Mouse (Mus musculus): ENCODE data around the gene Cacna1c. TPM values are rescaled to one million over a fixed set of nuclear protein-coding genes. Genes with fewer than 3 reads are reported as not detected.

The Cacna1c gene
- polyA plus RNA-seq, 1 experiment, result 1.3 TPM

- H3K4me1 ChIP-seq, result no peaks in the 10 kb centered on the region
- H3K27me3 ChIP-seq (replicated peaks), result peaks cover 37% of the 10 kb centered on the region
- no peak overlapping the region for H3K4me3 ChIP-seq (replicated peaks)
- H3K36me3 ChIP-seq (replicated peaks; ENCODE audit: low read length), result no peaks in the 10 kb centered on the region
- H3K9me3 ChIP-seq, result no peaks in the 10 kb centered on the region
- TF ChIP-seq FLI1 (IDR thresholded peaks at IDR 0.05; ENCODE audit: low read length) (no peak), GATA1 (IDR thresholded peaks at IDR 0.05; ENCODE audit: borderline replicate concordance, low read length) (no peak)
These were observed 260.4 kb downstream of the Cacna1c start for GRCm38 (mm10) chr6:118935520-118936415.

GRCm38 (mm10) chr6:118934243-118934902, 261.8 kb downstream of the Cacna1c start:
- Histone ChIP-seq H3K36me3 (replicated peaks; ENCODE audit: low read length) (no peaks in the 10 kb centered on the region), H3K27me3 (replicated peaks) (peaks cover 38% of the 10 kb centered on the region), H3K4me1 (no peaks in the 10 kb centered on the region), H3K4me3 (replicated peaks) (no peak overlapping the region), H3K9me3 (no peaks in the 10 kb centered on the region)
- no peak for TF ChIP-seq FLI1 (IDR thresholded peaks at IDR 0.05; ENCODE audit: low read length)
- no peak for TF ChIP-seq GATA1 (IDR thresholded peaks at IDR 0.05; ENCODE audit: borderline replicate concordance, low read length)

- no peaks in the 10 kb centered on the region for H3K36me3 ChIP-seq (replicated peaks; ENCODE audit: low read length)
- H3K9me3 ChIP-seq, result no peaks in the 10 kb centered on the region
- no peaks in the 10 kb centered on the region for H3K4me1 ChIP-seq
- H3K27me3 ChIP-seq (replicated peaks), result peaks cover 39% of the 10 kb centered on the region
- TF ChIP-seq FLI1 (IDR thresholded peaks at IDR 0.05; ENCODE audit: low read length) (no peak), GATA1 (IDR thresholded peaks at IDR 0.05; ENCODE audit: borderline replicate concordance, low read length) (no peak)
- no peak overlapping the region for H3K4me3 ChIP-seq (replicated peaks)
These were observed 263.1 kb downstream of the Cacna1c start for GRCm38 (mm10) chr6:118933017-118933594.

- H3K4me1 ChIP-seq, result no peaks in the 10 kb centered on the region
- TF ChIP-seq GATA1 (IDR thresholded peaks at IDR 0.05; ENCODE audit: borderline replicate concordance, low read length), result no peak
- TF ChIP-seq FLI1 (IDR thresholded peaks at IDR 0.05; ENCODE audit: low read length), result no peak
- H3K9me3 ChIP-seq, result no peaks in the 10 kb centered on the region
- no peaks in the 10 kb centered on the region for H3K36me3 ChIP-seq (replicated peaks; ENCODE audit: low read length)
- H3K4me3 ChIP-seq (replicated peaks), result no peak overlapping the region
- peaks cover 43% of the 10 kb centered on the region for H3K27me3 ChIP-seq (replicated peaks)
These were observed 264.1 kb downstream of the Cacna1c start for GRCm38 (mm10) chr6:118932002-118932700.

GRCm38 (mm10) chr6:118926669-118927068, 269.5 kb downstream of the Cacna1c start:
- Histone ChIP-seq H3K4me1 (peaks cover 6% of the 10 kb centered on the region), H3K9me3 (no peaks in the 10 kb centered on the region), H3K4me3 (replicated peaks) (no peak overlapping the region), H3K27me3 (replicated peaks) (peaks cover 49% of the 10 kb centered on the region), H3K36me3 (replicated peaks; ENCODE audit: low read length) (no peaks in the 10 kb centered on the region)
- TF ChIP-seq GATA1 (IDR thresholded peaks at IDR 0.05; ENCODE audit: borderline replicate concordance, low read length) (no peak), FLI1 (IDR thresholded peaks at IDR 0.05; ENCODE audit: low read length) (no peak)

- no peaks in the 10 kb centered on the region for H3K9me3 ChIP-seq
- peaks cover 6% of the 10 kb centered on the region for H3K4me1 ChIP-seq
- no peak overlapping the region for H3K4me3 ChIP-seq (replicated peaks)
- no peaks in the 10 kb centered on the region for H3K36me3 ChIP-seq (replicated peaks; ENCODE audit: low read length)
- TF ChIP-seq FLI1 (IDR thresholded peaks at IDR 0.05; ENCODE audit: low read length), result no peak
- no peak for TF ChIP-seq GATA1 (IDR thresholded peaks at IDR 0.05; ENCODE audit: borderline replicate concordance, low read length)
- H3K27me3 ChIP-seq (replicated peaks), result peaks cover 46% of the 10 kb centered on the region
These were observed 271.8 kb downstream of the Cacna1c start for GRCm38 (mm10) chr6:118924426-118924825.

- H3K27me3 ChIP-seq (replicated peaks), result peaks cover 42% of the 10 kb centered on the region
- H3K4me1 ChIP-seq, result peaks cover 6% of the 10 kb centered on the region
- no peaks in the 10 kb centered on the region for H3K36me3 ChIP-seq (replicated peaks; ENCODE audit: low read length)
- H3K4me3 ChIP-seq (replicated peaks), result no peak overlapping the region
- no peaks in the 10 kb centered on the region for H3K9me3 ChIP-seq
- TF ChIP-seq FLI1 (IDR thresholded peaks at IDR 0.05; ENCODE audit: low read length) (no peak), GATA1 (IDR thresholded peaks at IDR 0.05; ENCODE audit: borderline replicate concordance, low read length) (no peak)
These were observed 272.3 kb downstream of the Cacna1c start for GRCm38 (mm10) chr6:118923926-118924325.

GRCm38 (mm10) chr6:118923212-118923577, 273.0 kb downstream of the Cacna1c start:
- H3K27me3 ChIP-seq (replicated peaks), result peaks cover 39% of the 10 kb centered on the region
- no peaks in the 10 kb centered on the region for H3K36me3 ChIP-seq (replicated peaks; ENCODE audit: low read length)
- TF ChIP-seq GATA1 (IDR thresholded peaks at IDR 0.05; ENCODE audit: borderline replicate concordance, low read length), result no peak
- TF ChIP-seq FLI1 (IDR thresholded peaks at IDR 0.05; ENCODE audit: low read length), result no peak
- H3K4me1 ChIP-seq, result peaks cover 6% of the 10 kb centered on the region
- H3K4me3 ChIP-seq (replicated peaks), result no peak overlapping the region
- H3K9me3 ChIP-seq, result no peaks in the 10 kb centered on the region

Measured in megakaryocyte, embryonic 14.5 days (primary cell).